Mouse (Mus musculus) urinary bladder, postnatal 14 days (tissue): Measurements from ENCODE around the gene Gucy2d.
A peak's percentile ranks its signal among the peaks of the same experiment; 100 is the strongest.

Experiments
- DNase-seq: peaks from one replicate; pipeline ENCODE4 v3.0.0; 2021; ENCODE audit warnings: low spot score

The Gucy2d gene

DNA sequence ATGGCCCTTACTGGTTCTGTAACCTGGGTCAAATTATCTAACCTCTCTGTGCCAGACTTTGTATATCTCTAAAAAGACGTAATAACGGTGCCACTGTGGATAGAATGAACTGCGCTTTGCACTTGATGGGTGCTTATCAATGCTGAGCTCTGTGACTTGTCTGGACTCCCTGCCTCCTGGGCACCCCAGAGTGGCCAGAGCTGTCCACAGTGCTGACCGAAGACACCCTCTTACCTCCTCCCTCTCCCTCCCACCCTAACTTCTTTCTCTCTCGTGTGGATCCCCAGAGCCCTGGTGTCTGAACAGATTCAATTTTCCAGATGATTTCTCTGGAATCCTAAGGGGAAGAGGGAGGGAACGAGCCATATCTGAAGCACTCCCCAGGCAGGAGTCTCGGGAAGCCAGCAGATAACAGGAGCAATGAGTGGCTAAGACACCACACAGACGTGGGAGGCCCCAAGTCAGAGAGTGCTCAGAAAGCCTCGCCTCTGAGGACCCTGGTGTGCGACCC lies at the start of gene Gucy2d:
Gene Gucy2d (plus strand): TSS at position 461 of the 511 bp plus-strand sequence.
- no peak for DNase-seq

DNA sequence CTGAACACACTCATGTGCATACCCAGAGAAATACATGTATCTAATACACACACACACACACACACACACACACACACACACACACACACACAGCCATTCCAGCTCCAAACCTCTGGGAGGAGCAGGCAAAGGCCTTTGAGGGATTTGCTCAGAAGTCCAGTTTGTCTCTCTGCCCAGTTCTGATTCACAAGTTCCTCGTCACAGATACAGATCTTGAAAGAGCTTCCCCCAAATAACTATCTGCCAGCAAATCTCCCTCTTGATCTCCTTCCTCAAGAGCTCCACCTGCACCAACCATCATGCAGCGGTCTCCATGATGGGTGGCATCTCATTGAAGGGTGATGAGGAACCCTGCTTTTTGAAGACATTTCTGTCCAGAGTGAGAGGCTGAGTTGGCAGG lies 49.7 kb upstream of the Gucy2d start:
- peak; percentile 36 for DNase-seq

GRCm38 (mm10) chr7:98391351-98391936 lies 48.8 kb upstream of the Gucy2d start:
- DNase-seq, result peak; percentile 35

DNA sequence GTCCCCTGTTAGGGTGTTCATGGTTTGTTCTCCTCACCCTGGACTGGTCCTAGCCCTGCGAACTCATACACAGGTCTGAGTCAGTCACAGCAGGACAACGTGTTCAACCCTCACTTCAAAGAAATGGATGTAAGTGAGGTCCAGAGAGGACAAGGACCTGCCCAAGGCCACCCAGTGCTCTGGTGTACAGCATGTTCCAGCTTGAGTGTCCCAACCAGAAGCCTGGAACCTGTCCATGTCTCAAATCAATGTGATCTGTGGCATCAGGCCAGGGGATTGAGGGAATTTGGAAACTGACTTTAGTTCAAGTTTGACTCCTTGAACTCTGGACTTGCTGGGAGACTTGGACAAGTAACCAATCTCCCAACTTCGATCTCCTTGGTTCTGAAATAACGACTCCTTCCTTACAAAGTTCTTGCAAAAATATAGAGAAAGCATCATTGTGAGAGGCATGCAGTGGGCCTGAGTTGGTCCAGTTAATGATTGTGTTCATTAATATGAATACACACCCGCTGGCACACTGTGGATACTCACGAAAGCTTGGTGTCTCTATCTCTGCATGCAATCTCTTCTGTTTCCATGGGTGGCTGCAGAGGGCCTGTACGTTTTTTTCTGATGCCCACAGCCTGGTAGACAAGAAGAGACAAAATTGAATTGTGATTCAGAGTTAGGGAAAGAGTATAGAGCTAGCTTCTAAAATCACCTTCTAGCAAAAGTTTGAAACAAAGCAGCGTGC lies 47.6 kb upstream of the Gucy2d start:
- DNase-seq, result peak; percentile 47

DNA sequence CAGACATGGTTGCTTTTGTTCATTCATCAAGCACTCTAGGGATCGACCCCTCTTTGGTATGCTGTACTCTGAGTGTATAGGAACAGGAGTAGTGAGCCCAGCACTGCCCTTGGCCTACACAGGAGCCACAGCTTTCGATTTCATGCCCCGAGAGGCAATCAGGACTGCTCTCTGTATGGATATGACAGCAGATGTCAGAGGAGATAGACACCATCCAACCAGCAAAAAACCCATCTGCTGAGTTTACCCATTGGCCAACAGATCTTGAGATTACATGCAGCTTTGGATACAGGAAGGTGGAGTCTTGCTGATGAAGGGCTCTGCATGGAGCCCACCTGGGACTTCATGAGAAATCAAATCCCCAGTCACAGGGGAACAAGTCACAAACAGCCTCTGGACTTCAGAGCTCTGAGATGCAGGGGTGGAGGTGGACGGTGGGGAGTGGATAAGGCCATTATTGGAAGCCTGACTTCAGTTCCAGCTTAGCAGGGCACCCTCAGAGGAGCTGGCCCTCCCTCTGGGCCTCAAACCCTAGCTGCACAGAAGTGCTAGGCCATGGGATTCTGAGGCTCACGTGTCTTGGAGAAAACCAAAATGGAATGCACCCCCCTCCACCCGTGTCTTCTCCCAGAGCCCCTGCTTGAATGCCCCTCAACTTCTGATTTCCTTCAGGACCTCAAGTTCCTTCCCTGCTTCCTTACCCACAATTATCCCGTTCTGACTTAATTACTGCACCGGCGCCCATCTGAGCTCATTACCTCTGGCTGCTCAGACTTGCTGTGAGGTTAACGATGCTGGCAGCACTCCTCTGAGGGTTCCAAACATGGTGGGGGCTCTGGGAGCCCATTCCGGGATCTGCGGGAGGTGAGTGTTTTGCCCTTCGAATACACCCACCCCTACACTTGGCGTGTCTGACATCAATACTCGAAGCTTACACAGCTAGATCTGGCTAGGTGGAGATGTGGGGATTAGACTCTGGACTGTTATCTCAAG lies 37.3 kb upstream of the Gucy2d start:
- no peak for DNase-seq

DNA sequence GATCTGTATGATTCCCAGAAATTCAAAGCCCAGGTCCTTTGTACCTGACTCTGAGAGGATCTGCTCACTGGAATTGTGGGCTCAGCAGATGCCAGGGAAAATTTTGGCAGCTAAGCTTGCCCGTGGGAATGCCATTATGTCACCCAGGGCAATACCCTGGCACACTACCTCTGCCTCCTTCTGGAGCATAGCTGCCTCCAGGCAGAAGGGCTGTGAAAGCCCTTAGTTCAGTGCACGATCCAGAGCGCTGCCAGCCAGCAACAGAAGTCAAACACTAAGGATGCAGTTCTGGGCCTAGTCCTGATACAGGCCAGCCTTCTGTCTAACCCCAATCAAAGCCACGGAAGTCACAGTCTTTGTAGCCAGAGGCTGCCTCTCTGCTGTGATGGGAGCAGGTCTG lies 36.2 kb upstream of the Gucy2d start:
- DNase-seq, result no peak

DNA sequence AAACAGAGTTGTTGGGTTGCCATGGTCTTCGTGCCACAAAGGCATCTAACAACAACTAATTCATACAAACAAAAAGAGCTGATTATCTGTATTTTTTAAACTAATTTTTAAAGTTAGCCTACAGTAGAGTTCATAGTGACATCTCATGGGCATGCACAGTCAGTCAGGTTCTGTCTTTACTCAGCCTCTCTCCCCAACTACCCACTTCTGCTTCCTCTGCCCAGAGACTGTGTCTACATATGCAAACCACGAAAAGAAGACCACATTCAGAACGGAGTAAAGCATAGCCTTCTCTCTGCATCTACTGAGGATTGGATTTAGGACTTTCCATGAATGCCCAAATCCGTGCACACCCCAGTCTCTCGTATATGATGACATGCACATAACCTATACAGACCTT lies 32.6 kb upstream of the Gucy2d start:
- DNase-seq, result no peak

GRCm38 (mm10) chr7:98413115-98413514 lies 27.1 kb upstream of the Gucy2d start:
- DNase-seq, result no peak

DNA sequence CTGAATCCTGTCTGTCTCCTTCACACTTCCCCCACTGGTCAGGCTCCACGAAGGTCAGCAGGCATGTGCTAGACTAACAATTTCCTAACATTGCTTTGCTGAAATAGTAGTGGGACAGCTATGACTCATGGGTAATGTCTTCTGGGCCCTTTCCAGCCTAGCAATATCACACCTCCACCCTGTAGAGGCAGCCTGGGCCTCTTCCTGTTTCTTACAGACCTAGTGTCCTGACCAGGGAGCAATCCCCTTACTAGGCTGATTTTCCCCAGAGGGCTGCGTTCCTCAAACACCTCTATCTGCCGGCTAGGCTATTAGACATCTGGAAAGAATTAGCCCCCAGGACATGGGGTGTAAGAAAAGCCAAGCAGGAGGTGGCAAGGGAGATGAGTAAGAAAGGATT lies 24.7 kb upstream of the Gucy2d start:
- peak; percentile 18 for DNase-seq

- DNase-seq, result no peak
Measured at GRCm38 (mm10) chr7:98416020-98416419, 24.2 kb upstream of the Gucy2d start.

DNA sequence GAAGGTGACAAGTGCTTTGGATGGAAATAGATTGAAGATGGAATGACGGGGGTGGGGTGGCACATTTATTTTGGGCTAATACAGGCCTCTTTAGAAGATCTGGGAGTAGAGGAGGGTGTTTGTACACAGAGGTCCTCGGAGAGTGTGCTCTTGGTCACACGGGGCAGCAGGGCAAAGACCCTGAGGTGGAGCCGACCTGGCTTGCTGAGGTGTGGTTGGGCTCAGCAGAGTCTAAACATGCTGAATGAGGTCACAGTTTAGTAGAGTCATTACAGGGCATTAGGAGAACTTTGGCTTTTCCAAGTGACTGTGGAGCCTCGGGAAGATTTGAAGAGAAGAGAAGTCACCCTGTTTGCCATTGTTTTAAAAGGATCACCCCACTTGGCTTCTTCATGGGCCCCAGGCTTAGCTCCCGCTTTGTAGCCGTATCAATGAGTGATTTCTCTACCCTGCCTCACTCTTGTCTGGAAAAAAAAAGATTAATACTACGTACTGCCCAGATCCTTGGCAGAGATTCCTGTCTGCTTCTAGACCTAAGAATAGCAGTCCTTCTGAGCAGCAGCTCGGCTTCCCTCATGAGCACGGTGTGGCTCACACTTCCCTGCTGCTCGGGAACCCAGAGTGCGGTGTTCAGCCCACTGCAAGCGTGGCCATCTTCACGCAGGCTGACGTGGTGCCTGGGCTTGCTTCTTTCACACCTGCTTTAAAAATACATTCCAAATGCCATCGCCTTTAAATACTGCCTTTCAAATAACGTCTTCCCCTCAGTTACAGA lies 22.0 kb upstream of the Gucy2d start:
- no peak for DNase-seq

GRCm38 (mm10) chr7:98419366-98419765 lies 20.9 kb upstream of the Gucy2d start:
- no peak for DNase-seq

- DNase-seq, result no peak
Measured at GRCm38 (mm10) chr7:98423546-98423945, 16.7 kb upstream of the Gucy2d start.

DNA sequence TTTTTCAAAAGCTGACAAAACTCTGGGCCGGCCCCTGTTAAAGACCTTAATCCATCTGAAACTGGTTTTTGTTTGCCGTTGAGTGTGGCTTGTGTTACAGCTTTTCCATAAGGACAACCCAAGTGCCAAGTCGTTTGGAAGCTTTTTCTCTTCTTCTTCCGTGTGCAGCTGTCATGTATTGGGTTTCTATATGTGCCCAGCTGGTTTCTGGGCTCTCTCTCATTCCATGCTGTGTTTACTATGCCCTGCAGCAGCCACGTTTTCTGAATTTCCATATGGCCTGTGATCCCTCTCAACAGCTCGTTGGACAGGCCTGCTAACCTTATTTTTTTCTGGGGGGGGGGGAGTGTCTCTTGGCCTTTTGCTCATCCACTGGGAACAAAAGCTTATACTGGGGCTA lies 15.8 kb upstream of the Gucy2d start:
- DNase-seq, result no peak

DNA sequence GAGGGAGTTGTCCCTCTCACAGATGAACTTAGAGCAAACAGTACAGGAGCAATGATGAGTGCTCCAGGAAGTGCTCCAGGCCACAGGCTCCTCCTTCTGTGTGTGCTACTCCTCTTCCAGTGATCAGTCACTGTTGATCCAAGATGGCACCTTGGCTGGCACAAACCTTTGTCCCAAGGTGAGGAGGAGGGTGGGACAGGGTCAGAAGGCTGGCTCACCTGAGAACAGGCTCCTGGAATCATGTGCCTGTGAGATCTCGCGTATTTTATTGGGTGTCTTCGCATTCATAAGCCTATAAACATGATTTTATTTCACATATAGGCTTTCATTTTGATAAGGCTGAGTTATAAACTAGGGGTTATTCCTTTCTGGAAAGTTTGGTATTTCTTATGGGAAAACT lies 14.7 kb upstream of the Gucy2d start:
- no peak for DNase-seq

DNA sequence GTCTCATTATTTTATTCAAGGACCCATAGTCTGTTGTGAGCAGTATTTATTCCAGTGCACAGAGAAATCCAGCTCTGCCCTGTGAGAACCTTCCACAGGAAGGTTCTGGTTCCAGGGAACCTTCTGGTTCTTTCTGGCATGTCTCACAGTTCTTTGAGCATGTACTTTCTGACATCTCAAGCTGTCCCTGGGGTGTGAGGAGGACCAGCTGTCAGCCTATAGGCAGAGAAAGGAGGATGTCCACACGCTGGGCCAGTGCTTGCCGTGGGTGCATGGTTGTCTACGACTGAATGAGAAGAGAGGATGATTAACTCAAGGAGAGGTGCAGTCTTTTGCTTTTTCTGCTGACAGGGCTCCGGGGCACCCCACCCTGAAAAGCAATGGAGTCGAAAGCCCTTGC lies 13.6 kb upstream of the Gucy2d start:
- no peak for DNase-seq

GRCm38 (mm10) chr7:98427115-98427835 lies 12.9 kb upstream of the Gucy2d start:
- no peak for DNase-seq

DNA sequence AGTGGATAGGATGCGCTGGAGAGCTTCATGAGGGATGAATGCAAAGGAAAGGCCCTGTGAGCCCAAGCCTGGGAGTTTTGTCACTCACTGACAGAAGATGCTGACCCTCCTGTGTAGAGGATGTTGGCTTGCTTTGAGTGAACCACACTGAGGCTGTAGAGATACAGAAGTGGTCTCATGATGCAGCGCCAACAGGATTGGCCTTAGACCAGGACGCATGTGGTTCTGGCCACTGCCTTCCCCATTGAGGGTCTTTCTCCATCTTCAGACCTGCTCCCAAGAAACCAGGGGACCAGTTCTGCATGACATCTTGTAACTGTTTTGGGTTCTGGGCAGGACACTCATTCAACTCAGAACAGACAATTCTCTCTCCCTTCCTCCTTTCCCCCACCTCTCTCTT lies 10.6 kb upstream of the Gucy2d start:
- no peak for DNase-seq

DNA sequence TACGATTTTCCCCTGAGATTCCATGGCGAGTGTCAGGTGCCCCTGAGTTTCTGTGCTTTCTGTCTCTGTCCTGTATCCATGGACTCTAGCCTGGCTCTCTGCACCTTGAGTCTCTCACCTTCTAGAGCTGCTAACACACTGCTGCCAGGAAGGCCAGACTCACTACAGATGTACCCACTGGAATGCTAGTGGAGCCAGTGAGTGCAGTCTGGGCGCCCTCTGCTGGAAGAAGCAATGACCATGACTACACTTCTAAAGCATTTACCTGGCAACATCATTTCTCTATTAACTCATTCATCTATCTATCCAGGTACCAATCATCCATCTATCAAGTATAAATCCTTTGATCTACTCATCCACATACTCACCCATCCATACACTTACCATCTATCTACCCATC lies 9.4 kb upstream of the Gucy2d start:
- peak; percentile 80 for DNase-seq

- peak; percentile 26 for DNase-seq
Measured at GRCm38 (mm10) chr7:98437629-98438028, 2.6 kb upstream of the Gucy2d start.

DNA sequence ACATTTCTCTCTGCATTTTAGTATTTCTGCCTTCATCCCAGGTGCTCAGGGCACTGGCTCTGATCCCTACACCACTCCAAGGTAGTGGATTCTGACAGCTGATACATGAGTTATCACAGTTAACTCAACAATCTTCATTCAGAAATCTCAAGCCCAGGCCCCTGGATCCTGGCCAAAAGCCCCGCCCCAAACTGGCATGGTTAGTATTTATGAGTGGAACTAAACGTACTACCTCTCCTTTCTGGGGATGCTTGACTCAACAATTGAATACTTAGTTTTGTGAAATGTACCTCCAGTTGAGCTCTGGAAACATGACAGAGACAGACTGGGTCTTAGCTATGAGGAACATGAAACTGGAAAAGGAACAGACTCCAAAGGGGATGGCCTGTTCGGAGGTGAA lies 6.7 kb downstream of the Gucy2d start:
- DNase-seq, result peak; percentile 21
